Mouse (Mus musculus): Measurements from ENCODE around the gene Tapbp.

Tapbp gene

GRCm38 (mm10) chr17:33920282-33921097 is 4.8 kb downstream of the Tapbp start:
- in situ Hi-C loops (cut with MboI, MseI): no loop called here

- in situ Hi-C loops (cut with MboI, MseI): no loop called here
Observed at GRCm38 (mm10) chr17:33921361-33921760, 5.7 kb downstream of the Tapbp start.

- in situ Hi-C loops (cut with MboI, MseI): no loop called here
Observed at GRCm38 (mm10) chr17:33924577-33925283, 9.0 kb downstream of the Tapbp start.

- in situ Hi-C loops (cut with MboI, MseI): no loop called here
Observed at GRCm38 (mm10) chr17:33925406-33926116, 9.9 kb downstream of the Tapbp start.

GRCm38 (mm10) chr17:33926207-33926932 is 10.7 kb downstream of the Tapbp start:
- in situ Hi-C loops (cut with MboI, MseI): no loop called here

- in situ Hi-C loops (cut with MboI, MseI): no loop called here
Observed at GRCm38 (mm10) chr17:33928251-33928947, 12.7 kb downstream of the Tapbp start.

GRCm38 (mm10) chr17:33929371-33930279 is 13.9 kb downstream of the Tapbp start, which contains the start of gene Rgl2:
Rgl2 (plus strand) TSS chr17:33929543.
- in situ Hi-C loops (cut with MboI, MseI): no loop called here

GRCm38 (mm10) chr17:33930280-33931158 is 14.8 kb downstream of the Tapbp start:
- in situ Hi-C loops (cut with MboI, MseI): no loop called here

GRCm38 (mm10) chr17:33931159-33931866 is 15.6 kb downstream of the Tapbp start:
- in situ Hi-C loops (cut with MboI, MseI): no loop called here

GRCm38 (mm10) chr17:33931947-33932346 is 16.2 kb downstream of the Tapbp start:
- in situ Hi-C loops (cut with MboI, MseI): no loop called here

GRCm38 (mm10) chr17:33932448-33932847 is 16.7 kb downstream of the Tapbp start:
- in situ Hi-C loops (cut with MboI, MseI): no loop called here

GRCm38 (mm10) chr17:33932970-33933369 is 17.3 kb downstream of the Tapbp start:
- in situ Hi-C loops (cut with MboI, MseI): no loop called here

- in situ Hi-C loops (cut with MboI, MseI): no loop called here
Observed at GRCm38 (mm10) chr17:33935422-33936055, 19.8 kb downstream of the Tapbp start.

GRCm38 (mm10) chr17:33936993-33937392 is 21.3 kb downstream of the Tapbp start:
- in situ Hi-C loops (cut with MboI, MseI): no loop called here

GRCm38 (mm10) chr17:33938783-33939182 is 23.1 kb downstream of the Tapbp start:
- in situ Hi-C loops (cut with MboI, MseI): no loop called here

- in situ Hi-C loops (cut with MboI, MseI): no loop called here
Observed at GRCm38 (mm10) chr17:33940206-33940805, 24.6 kb downstream of the Tapbp start, which contains the start of the genes Pfdn6 and Wdr46. Pfdn6 (minus strand) TSS chr17:33940343. Wdr46 (plus strand) TSS chr17:33940660.

- in situ Hi-C loops (cut with MboI, MseI): no loop called here
Observed at GRCm38 (mm10) chr17:33940981-33941380, 25.3 kb downstream of the Tapbp start.
